Mouse (Mus musculus): ENCODE measurements around the gene Gm13889. TPM values are rescaled to one million over a fixed set of nuclear protein-coding genes. Genes with fewer than 3 reads are reported as not detected.

The Gm13889 gene
- polyA plus RNA-seq, 1 experiment, result 0.49 TPM

DNA sequence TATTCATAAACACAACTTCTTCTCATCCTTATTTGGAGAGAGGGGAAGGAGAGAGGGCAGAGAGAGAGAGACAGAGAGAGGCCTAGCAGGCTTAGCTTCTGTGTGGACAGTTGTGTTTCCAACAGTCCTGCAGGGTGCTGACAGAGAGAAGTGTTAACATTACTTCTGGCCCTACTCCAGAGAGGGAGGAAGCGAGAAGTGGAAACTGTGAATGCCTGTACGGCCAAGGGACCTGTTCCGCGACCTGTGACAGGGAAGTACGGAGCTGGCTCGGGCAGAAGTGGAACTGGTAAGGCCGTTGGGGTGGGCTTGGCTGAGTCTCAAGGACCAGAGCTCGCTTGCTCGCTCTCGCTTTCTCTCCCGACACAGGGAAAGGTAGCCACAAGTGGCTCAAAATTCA, 15.3 kb downstream of the Gm13889 start:
- no peaks in the 10 kb centered on the region for H3K27me3 ChIP-seq (ENCODE audit: control insufficient read depth, insufficient read depth, low read length, poor library complexity, severe bottlenecking)
- no peak overlapping the region for H3K4me3 ChIP-seq (ENCODE audit: low read depth, low read length)
- no peaks in the 10 kb centered on the region for H3K4me1 ChIP-seq (ENCODE audit: control insufficient read depth, insufficient read depth, low read length)
- no peak overlapping the region for H3K9ac ChIP-seq (ENCODE audit: low read depth, poor library complexity, severe bottlenecking)
- no peak overlapping the region for H3K27ac ChIP-seq (ENCODE audit: insufficient read depth, low read length)
- peaks cover 11% of the 10 kb centered on the region for H3K9me3 ChIP-seq (replicated peaks; ENCODE audit: control insufficient read depth, insufficient read depth, low read length, poor library complexity, severe bottlenecking)
- TF ChIP-seq CTCF (IDR thresholded peaks at IDR 0.05; ENCODE audit: low read depth, low read length), result no peak
- TF ChIP-seq EP300 (IDR thresholded peaks at IDR 0.05; ENCODE audit: insufficient read depth, low read depth, low read length), result no peak
- no peak for TF ChIP-seq POLR2A (IDR thresholded peaks at IDR 0.05; ENCODE audit: insufficient read depth, low read length)
- no peaks in the 10 kb centered on the region for H3K36me3 ChIP-seq (ENCODE audit: control insufficient read depth, insufficient read depth, low read length, poor library complexity, severe bottlenecking)

DNA sequence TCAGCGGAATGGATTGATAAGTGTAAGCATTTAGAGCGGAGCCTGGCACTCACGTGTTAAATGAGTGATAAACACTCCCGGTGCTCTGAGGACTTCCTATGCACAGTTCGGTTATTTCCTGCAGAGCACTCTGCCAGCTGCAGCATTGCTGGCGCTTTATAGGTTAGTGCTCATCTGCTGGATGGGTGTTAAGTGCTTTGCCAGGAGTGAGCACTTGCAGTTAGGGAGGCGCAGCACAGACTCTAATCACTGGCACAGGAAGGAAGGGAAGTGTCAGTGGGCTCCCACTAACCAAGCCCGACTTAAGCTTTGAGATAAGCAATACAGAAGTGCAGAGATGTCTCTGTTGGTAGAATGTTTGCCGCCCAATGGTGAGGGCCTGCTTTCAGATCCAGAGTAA, 18.5 kb downstream of the Gm13889 start:
- Histone ChIP-seq H3K4me1 (ENCODE audit: control insufficient read depth, insufficient read depth, low read length) (no peaks in the 10 kb centered on the region), H3K9me3 (replicated peaks; ENCODE audit: control insufficient read depth, insufficient read depth, low read length, poor library complexity, severe bottlenecking) (peaks cover 10% of the 10 kb centered on the region)

DNA sequence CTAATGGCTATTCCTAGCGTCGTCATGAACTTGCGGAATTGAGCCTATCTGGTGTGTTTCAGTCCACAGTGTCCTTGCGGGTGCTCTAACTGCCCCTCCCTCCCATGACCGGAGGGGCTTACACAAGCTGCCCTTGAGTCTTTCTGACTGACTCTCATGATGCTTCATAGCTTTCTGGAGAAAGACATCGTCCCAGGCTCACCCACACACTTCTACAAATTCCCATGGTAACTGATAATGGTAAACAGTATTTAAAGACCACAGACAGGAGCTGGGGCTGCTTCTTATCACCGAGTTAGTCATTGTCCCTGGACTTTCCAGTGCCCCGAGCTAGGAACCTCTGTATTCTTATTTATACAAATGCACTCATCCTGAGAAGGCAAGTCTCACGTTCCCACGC, 28.1 kb downstream of the Gm13889 start:
- no peak overlapping the region for H3K4me3 ChIP-seq (ENCODE audit: low read depth, low read length)
- TF ChIP-seq POLR2A (IDR thresholded peaks at IDR 0.05; ENCODE audit: insufficient read depth, low read length) (no peak), CTCF (IDR thresholded peaks at IDR 0.05; ENCODE audit: low read depth, low read length) (no peak), EP300 (IDR thresholded peaks at IDR 0.05; ENCODE audit: insufficient read depth, low read depth, low read length) (peak; percentile 23; the same call in 1 of the 2 replicates)
- H3K27me3 ChIP-seq (ENCODE audit: control insufficient read depth, insufficient read depth, low read length, poor library complexity, severe bottlenecking), result no peaks in the 10 kb centered on the region; the same call in 1 of the 2 replicates
- H3K27ac ChIP-seq (ENCODE audit: insufficient read depth, low read length), result peak overlapping the region; percentile 84; the same call in 1 of the 2 replicates
- H3K9me3 ChIP-seq (replicated peaks; ENCODE audit: control insufficient read depth, insufficient read depth, low read length, poor library complexity, severe bottlenecking), result no peaks in the 10 kb centered on the region
- peaks cover 7% of the 10 kb centered on the region for H3K4me1 ChIP-seq (ENCODE audit: control insufficient read depth, insufficient read depth, low read length)
- H3K36me3 ChIP-seq (ENCODE audit: control insufficient read depth, insufficient read depth, low read length, poor library complexity, severe bottlenecking), result no peaks in the 10 kb centered on the region
- H3K9ac ChIP-seq (ENCODE audit: low read depth, poor library complexity, severe bottlenecking), result no peak overlapping the region

More for the DNA sequence above, 18.5 kb downstream of the Gm13889 start:
- TF ChIP-seq CTCF (IDR thresholded peaks at IDR 0.05; ENCODE audit: low read depth, low read length) (no peak), EP300 (IDR thresholded peaks at IDR 0.05; ENCODE audit: insufficient read depth, low read depth, low read length) (no peak), POLR2A (IDR thresholded peaks at IDR 0.05; ENCODE audit: insufficient read depth, low read length) (no peak)
- Histone ChIP-seq H3K36me3 (ENCODE audit: control insufficient read depth, insufficient read depth, low read length, poor library complexity, severe bottlenecking) (no peaks in the 10 kb centered on the region), H3K4me3 (ENCODE audit: low read depth, low read length) (no peak overlapping the region), H3K27ac (ENCODE audit: insufficient read depth, low read length) (no peak overlapping the region), H3K9ac (ENCODE audit: low read depth, poor library complexity, severe bottlenecking) (no peak overlapping the region), H3K27me3 (ENCODE audit: control insufficient read depth, insufficient read depth, low read length, poor library complexity, severe bottlenecking) (no peaks in the 10 kb centered on the region)

- no peak overlapping the region for H3K4me3 ChIP-seq (ENCODE audit: low read depth, low read length)
- H3K4me1 ChIP-seq (ENCODE audit: control insufficient read depth, insufficient read depth, low read length), result peaks cover 7% of the 10 kb centered on the region
- H3K9ac ChIP-seq (ENCODE audit: low read depth, poor library complexity, severe bottlenecking), result no peak overlapping the region
- no peaks in the 10 kb centered on the region; the same call in 1 of the 2 replicates for H3K27me3 ChIP-seq (ENCODE audit: control insufficient read depth, insufficient read depth, low read length, poor library complexity, severe bottlenecking)
- H3K9me3 ChIP-seq (replicated peaks; ENCODE audit: control insufficient read depth, insufficient read depth, low read length, poor library complexity, severe bottlenecking), result no peaks in the 10 kb centered on the region
- peak overlapping the region; percentile 84 for H3K27ac ChIP-seq (ENCODE audit: insufficient read depth, low read length)
- TF ChIP-seq CTCF (IDR thresholded peaks at IDR 0.05; ENCODE audit: low read depth, low read length) (no peak), EP300 (IDR thresholded peaks at IDR 0.05; ENCODE audit: insufficient read depth, low read depth, low read length) (peak; percentile 86)
- H3K36me3 ChIP-seq (ENCODE audit: control insufficient read depth, insufficient read depth, low read length, poor library complexity, severe bottlenecking), result no peaks in the 10 kb centered on the region
Observed at GRCm38 (mm10) chr2:93927701-93928437, 29.1 kb downstream of the Gm13889 start.

DNA sequence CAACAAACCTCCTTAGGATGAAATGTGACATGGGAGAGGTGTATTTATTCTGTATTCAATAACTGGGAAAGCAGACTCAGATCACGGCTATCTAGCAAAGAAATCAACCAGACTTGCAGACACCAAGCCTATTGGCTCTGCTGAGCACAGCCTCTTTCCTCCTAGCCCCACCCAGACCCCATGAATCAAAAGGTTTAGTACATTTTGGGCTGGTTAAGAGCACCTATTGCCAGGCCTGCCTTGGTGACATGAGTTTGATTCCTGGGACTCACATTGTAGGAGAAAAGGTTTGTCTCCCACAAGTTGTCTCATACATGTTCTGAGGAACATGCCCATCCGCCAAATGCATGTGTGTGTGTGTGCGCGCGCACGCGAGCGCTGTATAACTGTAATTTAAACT, 30.9 kb downstream of the Gm13889 start:
- TF ChIP-seq POLR2A (IDR thresholded peaks at IDR 0.05; ENCODE audit: insufficient read depth, low read length), result no peak
- TF ChIP-seq CTCF (IDR thresholded peaks at IDR 0.05; ENCODE audit: low read depth, low read length), result no peak
- TF ChIP-seq EP300 (IDR thresholded peaks at IDR 0.05; ENCODE audit: insufficient read depth, low read depth, low read length), result no peak
- Histone ChIP-seq H3K36me3 (ENCODE audit: control insufficient read depth, insufficient read depth, low read length, poor library complexity, severe bottlenecking) (no peaks in the 10 kb centered on the region), H3K9ac (ENCODE audit: low read depth, poor library complexity, severe bottlenecking) (no peak overlapping the region), H3K27me3 (ENCODE audit: control insufficient read depth, insufficient read depth, low read length, poor library complexity, severe bottlenecking) (no peaks in the 10 kb centered on the region), H3K4me3 (ENCODE audit: low read depth, low read length) (no peak overlapping the region), H3K9me3 (replicated peaks; ENCODE audit: control insufficient read depth, insufficient read depth, low read length, poor library complexity, severe bottlenecking) (no peaks in the 10 kb centered on the region), H3K4me1 (ENCODE audit: control insufficient read depth, insufficient read depth, low read length) (peaks cover 7% of the 10 kb centered on the region), H3K27ac (ENCODE audit: insufficient read depth, low read length) (no peak overlapping the region)

- Histone ChIP-seq H3K27me3 (ENCODE audit: control insufficient read depth, insufficient read depth, low read length, poor library complexity, severe bottlenecking) (no peaks in the 10 kb centered on the region), H3K36me3 (ENCODE audit: control insufficient read depth, insufficient read depth, low read length, poor library complexity, severe bottlenecking) (no peaks in the 10 kb centered on the region), H3K4me3 (ENCODE audit: low read depth, low read length) (no peak overlapping the region), H3K9me3 (replicated peaks; ENCODE audit: control insufficient read depth, insufficient read depth, low read length, poor library complexity, severe bottlenecking) (no peaks in the 10 kb centered on the region), H3K27ac (ENCODE audit: insufficient read depth, low read length) (no peak overlapping the region), H3K4me1 (ENCODE audit: control insufficient read depth, insufficient read depth, low read length) (no peaks in the 10 kb centered on the region), H3K9ac (ENCODE audit: low read depth, poor library complexity, severe bottlenecking) (no peak overlapping the region)
- TF ChIP-seq POLR2A (IDR thresholded peaks at IDR 0.05; ENCODE audit: insufficient read depth, low read length) (no peak), EP300 (IDR thresholded peaks at IDR 0.05; ENCODE audit: insufficient read depth, low read depth, low read length) (no peak), CTCF (IDR thresholded peaks at IDR 0.05; ENCODE audit: low read depth, low read length) (no peak)
Observed at GRCm38 (mm10) chr2:93919093-93919492, 37.9 kb downstream of the Gm13889 start.

Measured in ES-Bruce4 (cell line).